Mouse (Mus musculus) retina, adult 2 months (tissue): ENCODE measurements at regions not wholly inside any gene's neighbourhood (a gene's known extent, or its start where the extent isn't known, plus 50 kb on each side); places are given as distances from the start of the nearest gene placed in this dataset.

ENCODE experiments used
- DNase-seq: peaks from one replicate; pipeline ENCODE4 v3.0.0-alpha.2; 2012; ENCODE audit warnings: low read depth, low spot score

DNA sequence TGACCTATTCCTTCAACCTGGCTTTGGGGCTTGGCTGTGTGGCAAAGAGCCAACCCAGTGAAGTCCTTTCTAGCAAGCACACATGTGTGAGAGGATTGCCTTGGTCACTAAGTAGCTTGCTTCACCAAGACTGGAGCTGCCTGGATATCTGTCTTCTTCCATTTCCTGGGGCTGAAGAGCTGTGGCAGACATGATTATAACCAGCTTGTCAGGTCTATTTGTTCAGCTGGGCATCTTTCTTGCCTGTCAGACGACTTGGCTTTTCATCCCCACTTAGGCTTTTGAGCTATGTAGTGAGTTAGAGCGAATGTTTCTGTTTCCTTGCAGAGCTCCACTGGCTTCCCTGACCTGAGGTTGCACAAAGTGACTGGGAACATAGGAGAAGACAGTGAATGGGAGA is 1951.3 kb upstream of the Lrrc6 start:
- no peak for DNase-seq

DNA sequence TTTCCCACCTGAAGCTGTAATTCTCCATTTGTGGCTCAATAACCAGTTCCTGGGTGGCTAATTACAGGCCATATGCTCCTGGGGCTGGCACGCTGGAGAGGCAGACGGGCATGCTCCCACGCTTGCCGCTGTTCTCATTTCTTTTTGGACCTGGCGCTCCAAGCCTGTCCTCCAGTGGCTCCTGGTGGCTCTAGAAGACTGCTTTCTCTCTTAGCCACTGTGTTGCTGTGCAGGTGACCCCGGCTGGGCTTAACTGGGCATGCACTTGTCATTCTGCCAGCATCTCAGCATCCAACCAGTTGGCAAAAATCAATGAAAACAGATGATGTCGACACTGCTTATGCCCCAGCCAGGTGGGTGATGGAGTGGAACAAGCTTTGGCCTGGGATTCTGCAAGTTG is 1944.6 kb upstream of the Lrrc6 start:
- DNase-seq: no peak

DNA sequence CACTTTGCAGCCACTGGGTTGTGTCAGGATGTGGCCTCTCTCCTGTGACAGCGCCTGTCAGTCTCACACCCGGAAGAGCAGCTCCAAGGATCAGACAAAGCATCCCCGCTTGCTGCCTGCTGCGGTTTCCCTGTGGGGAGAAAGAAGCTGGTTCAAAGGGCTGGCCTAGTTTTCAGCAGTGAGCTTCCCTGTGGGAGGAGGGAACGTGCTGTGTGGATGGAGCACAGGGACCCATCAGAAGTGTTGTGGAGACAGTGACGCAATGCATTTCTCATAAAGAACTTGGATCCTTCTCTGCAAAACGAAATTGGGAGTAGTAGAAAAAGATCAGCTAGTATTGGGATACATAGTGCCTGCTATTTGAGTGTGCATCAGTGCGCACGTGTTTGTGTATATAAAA is 1939.9 kb upstream of the Lrrc6 start:
- no peak for DNase-seq

DNA sequence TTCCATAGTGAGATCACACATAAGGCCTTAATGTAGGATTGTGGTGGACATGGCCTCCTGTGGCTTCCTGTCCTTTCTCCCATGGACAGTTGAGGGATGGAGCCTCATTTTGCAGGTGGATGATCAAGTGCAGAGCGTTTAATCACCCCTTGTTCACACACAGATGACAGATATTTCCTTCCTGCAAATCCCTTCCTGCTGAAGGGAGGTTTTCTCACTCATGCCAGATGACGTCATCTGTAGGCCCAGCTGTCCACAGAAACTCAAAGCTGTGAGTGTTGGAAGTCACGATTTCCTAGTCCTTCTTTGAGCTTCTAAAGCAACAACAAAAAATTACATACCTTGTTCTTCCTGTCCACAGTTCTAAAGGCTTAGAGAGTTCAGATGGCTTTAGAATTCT is 1935.3 kb upstream of the Lrrc6 start:
- DNase-seq: no peak

DNA sequence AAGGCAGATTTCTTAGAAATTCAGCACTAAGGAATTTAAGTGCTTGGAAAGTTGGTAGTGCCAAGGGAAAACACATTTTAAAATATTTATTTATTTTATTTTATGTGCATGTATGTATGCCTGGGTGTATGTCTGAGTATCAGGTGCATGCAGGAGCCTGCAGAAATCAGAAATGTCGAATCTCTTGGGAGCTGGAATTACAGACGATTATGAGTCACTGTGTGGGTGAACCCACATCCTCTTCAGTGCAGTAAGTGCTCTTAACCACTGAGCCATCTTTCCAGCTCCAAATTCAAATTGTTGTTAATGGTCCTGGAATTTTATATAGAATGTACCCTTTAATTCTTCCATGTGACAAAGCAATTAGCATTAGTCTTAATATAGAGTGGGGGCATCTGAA is 1930.5 kb upstream of the Lrrc6 start:
- no peak for DNase-seq

DNA sequence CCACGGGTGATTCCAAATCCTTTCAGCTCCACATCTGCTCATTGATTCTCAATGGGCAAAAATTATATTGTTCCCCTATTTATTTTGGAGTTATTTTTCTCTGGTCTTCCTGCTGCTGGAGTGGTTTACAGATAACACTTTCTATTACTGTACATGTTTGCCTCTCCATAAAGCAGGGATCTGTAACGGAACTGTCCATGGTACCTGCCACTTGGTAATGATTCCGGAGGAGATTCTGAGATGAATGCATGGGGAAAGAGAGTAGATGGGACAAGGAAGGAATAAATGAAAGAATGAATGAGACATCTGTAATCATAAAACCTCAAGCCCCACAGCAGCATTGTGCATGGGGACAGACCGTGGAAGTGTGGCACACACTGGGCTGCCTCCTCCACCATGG is 1929.8 kb upstream of the Lrrc6 start:
- no peak for DNase-seq

DNA sequence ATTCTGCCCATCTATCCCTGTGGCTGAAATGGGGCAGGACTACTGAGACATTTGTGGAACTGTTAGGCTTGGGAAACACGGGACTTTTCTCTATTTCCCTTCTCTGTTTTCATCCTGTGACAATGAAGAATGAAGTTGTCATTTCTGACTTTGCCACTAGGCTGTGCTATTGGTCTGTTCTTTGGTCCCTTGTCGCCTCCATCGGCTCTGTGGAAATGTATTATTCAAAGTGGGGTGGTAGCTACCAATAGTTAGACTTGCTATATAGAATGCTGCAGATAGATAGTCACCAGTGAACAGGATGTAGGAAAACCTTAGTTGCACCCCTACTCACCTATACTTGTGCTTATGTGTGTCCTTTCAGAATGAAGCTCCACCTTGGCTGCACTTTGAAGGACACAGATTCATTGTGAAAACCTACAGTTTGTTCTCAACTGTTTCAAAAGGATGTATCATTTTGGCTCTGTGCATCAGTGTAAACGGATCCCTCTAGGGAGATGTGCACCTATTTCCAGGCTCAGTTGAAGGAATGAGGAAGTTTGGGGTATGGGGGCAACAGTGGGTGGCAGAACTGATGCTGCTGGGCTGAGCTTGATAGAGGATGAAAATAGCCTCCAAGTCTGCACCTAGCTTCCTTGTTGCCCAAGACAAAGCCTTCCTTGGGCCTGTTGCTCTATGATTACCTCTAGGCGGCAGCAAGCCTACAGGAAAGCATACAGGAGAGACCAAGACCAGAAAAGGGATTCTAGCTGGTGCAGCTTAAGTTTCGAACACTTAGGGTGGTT is 1927.9 kb upstream of the Lrrc6 start:
- peak; percentile 42 for DNase-seq

DNA sequence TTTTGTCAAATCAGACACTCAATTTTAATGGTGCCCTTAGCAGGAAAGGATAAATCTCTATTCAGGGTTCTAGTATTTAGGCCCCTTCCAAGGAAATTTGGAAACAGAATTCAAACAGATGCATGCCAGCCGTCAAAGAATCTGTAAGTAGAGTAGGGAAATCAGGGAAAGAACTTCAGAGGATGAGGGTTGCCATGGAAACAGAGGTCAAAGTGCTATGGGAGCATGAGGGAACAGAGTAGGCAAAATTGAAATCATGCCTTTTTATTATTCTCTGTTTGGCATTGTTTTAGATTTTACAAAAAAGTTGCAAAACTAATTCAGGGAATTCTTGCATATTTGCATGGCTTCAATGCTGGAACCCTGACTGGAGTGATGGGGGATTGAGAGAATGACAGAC is 1916.4 kb upstream of the Lrrc6 start:
- no peak for DNase-seq

DNA sequence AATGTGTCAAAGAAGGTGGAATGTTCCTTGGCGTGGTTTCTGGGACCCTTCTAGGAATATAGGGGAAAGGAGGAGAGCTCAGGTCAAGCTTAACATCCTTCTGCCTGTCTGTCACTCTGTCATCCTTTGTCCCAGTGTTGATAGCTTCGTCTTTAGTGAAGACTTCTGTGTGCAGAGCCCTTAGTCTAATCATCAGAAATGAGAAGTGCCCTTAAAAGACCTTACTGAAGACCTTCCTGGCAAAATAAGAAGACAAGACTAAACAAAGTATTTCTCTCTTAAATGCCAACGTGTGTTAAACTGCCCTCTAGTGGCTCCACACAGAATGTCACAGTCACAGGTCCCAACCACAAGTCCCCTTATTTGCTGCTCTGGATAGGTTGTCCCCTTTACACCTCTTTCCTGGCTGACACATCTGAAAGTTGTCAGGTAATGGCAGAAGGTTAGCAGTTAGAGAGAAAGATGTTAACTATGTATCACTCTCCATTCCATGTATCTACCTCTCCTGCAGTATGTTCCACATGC is 1914.8 kb upstream of the Lrrc6 start:
- DNase-seq: peak; percentile 25

DNA sequence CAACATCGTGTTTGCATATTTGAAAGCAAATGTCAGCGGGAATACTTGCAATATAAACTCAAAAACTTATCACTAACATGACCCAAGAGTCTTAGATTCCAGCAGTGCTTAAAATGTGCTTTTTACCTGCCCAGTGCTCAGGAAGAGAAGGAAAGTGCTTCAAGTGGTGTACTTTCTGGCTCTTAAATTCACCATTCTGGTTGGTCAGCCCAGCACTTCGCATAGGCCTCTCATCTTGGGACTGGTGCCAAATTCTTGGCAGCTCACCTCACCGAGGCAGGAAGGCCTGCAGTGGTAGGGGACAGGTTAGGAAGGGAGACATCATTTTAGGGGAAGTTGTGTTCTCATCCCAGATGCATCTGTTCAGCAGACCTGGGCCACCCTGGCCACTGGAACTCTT is 1913.3 kb upstream of the Lrrc6 start:
- DNase-seq: no peak

DNA sequence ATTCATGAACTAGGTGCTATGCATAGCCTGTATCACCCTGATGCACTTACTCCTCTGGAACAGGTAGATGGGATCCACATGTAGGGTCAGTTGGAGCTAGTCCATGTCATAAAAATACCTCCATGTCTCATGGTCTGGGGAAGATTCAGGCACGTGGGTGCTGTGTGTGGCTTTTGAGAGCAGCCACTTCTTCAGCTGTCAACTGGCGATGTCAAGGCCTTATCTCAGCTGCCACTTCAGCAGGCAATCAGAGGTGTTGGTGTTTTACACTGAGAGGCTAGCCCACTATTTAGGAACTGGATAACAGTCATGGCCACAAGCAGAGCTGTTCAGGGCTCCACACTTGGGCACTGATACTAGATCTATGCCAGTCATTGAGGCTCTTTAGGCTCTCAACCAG is 1912.0 kb upstream of the Lrrc6 start:
- DNase-seq: no peak

DNA sequence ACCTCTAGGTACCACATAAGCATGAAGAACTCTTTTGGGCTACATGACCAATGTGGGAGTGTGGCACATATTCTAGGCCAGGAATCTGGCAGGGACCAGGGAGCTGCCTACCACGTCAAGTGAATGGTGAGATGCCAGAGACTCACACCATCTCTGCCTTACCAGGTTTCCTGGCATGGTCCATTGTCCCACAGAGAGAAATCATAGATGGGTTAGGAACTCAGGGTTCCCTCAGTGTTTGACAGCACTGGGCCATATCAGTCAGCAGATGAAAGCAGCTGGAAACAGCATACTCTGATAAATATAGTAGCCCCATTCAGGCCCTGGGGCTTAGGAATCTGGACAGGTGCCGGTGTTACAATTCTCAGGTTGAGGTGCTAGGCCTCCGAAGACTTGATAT is 1911.4 kb upstream of the Lrrc6 start:
- DNase-seq: no peak

DNA sequence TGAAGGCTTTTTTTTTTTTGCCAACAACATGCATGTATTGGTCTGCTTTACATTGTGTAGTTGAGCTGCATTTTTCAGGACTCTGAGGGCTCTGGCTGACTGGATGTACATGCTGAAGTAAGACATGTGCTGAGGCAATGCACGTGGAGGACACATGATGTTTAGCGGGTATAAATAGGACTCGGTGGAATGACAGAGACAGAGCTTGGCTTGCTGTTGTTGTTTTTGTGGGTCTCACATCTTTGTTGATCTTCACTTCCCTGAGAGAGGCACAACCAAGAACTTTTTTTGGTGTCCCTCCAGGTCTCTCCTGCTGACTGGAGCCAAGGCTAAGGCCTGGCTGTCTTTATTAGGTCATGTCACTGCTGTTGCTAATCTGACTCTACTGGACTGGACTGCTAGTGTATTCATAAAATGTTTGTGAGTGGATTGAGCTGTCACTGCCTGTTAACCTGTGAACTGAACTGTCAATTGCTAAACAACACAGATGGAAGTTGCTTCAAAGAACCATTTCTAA is 1902.9 kb upstream of the Lrrc6 start:
- DNase-seq: no peak

DNA sequence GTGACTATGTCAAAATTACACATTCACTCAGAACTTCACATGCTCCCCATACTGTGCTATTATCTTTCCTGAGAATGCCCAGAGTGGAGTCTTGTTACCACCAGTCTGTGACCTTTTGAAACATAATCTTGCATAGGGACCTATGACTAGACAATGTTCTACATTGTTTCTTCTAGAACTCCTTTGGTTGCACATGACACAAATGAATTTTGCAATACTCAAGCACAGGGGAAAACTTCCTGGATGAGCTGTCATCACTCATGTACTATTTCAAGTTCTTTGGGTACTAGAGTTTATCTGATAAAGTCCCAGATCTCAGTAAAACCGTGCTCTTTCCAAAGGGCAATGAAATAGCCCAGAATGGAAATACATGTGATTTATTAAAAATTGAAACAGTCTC is 1901.0 kb upstream of the Lrrc6 start:
- DNase-seq: no peak

DNA sequence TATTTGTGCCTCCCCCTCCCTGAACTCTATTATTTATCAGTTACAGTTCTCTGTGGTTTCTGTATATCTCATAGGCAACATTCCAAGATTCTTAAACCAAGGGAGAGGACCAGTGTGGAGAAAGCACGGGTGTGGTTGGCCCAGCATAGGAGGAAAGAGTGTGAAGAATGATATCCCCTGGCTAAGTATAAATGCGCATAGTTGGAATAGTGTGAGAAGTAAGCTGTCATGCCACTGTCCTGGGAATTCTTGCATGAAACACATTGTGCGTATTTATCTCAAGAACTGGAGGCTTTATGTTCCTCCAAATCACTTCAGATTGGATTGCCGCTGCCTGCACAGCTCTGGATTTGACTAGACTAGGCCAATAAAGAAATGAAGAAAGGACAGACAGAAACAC is 1900.3 kb upstream of the Lrrc6 start:
- no peak for DNase-seq

DNA sequence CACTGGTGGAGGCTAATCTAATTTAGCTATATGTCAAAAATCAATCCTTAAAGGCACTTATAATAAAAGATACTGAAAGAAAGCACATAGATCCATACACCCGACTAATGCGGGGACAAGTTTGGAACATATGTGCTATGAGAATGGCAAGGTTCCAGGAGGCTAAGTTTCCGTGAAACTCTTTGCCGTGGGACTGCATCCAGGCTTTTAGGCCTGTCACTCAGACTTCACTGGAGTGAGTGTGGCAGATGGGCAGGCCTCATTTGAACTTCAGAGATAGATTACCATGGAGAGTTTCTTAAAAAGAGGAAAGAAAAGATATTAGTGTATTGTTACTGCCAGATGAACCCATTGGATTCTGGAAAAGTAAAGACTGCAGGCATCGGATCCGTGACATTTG is 1895.9 kb upstream of the Lrrc6 start:
- no peak for DNase-seq

DNA sequence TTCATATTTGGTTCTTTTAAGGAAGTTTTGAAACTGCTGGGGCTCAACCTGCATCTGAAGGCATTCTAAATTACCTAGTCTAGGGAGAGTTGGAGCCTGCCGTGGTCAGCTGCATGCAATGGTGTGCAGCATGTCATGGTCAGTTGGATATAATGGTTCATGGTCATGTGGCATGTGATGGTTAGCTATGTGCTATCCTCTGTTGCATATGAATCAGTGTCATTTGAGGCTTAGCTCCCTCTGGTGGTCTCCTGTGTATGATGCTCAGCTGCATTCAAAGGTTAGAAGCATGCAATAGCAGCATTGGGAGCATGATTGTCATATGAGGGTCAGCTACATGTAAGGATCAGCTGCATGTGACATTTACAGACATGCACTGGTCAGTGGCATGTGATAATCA is 1894.0 kb upstream of the Lrrc6 start:
- DNase-seq: no peak

DNA sequence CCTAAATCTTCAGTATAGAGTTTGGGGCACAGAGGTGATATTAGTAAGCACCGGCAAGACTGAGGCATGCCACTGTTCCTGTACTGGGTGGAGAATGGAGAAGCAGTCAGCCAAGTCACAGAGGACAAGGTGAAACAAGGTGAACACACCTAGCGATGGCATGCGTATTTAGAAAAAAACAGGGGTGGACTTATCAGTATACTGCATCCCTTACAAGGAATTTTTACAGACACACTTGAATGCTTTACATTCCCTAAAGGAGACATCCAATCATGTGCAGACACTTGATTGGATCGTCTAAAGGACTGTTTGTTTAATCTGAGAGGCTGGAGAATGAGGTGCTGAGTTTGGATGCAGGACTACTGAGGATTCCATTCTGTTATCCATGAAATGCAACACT is 1893.4 kb upstream of the Lrrc6 start:
- no peak for DNase-seq

DNA sequence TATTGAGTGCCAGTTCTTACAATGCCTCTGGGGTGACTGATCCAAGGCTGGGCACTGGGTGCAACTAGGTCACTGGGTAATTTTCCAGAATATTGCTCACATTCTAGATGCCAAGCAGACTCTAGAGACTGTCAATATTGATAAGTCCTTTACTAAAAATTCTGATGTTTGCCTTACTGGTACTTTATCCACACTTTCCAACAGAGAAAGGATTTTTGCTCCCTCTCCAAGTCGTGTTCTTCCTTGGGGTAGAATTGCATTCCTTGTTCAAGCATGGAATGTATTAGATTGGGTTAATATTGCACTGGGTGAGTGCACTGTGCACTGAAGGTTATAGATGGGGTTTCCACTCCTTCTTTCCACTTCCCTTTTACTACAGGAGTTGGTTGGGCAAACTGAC is 1891.0 kb upstream of the Lrrc6 start:
- no peak for DNase-seq

DNA sequence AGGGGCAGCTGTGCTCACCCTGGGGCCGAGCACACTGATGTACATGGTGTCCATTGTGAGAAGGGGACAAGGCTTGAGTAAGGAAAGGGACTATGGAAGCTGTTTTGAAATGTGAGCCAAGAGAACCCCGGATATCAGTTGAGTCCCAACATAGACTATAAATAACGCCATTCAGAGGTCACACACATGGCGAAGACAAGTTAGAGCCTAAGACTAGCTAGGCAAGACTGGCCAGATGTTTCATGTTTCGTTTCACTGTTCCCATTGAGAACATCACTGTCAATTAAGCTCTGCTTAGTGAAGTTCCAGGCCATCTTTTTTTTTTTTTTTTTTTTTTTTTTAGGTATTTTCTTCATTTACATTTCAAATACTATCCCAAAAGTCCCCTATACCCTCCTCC is 1889.1 kb upstream of the Lrrc6 start:
- no peak for DNase-seq

DNA sequence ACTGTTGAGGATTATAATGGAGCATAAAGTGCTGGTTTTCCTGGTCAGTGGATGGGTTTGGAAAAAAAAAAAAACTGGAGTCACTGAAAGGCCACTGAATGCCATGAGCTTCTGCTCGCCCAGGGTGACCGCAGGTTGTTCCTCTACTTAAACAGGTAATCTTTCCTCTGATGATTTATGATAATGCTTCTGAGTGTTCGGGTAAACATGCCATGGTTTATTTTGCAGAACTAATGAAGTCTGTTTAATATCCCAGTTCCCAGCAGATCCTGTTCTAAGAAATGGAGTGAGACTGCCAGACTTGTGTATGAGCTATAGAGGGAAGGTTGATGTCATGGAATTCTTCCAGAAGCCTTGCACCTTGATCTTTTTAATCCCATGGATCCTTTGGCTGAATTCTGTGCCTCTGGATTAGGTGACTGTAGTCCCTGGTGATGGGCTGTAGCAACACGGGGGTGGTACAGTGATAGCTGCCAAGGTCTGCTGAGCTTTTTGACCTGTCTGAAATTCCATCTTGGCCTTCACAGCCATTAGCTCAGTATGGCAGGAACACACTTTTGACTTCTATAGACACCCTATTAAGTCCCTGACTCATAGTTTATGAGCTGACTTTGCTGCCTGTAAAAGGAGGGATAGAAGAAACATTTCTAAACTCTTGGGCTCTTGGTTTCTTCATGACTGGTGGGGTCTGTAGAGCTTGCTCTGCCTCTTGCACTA is 1886.8 kb upstream of the Lrrc6 start:
- no peak for DNase-seq

DNA sequence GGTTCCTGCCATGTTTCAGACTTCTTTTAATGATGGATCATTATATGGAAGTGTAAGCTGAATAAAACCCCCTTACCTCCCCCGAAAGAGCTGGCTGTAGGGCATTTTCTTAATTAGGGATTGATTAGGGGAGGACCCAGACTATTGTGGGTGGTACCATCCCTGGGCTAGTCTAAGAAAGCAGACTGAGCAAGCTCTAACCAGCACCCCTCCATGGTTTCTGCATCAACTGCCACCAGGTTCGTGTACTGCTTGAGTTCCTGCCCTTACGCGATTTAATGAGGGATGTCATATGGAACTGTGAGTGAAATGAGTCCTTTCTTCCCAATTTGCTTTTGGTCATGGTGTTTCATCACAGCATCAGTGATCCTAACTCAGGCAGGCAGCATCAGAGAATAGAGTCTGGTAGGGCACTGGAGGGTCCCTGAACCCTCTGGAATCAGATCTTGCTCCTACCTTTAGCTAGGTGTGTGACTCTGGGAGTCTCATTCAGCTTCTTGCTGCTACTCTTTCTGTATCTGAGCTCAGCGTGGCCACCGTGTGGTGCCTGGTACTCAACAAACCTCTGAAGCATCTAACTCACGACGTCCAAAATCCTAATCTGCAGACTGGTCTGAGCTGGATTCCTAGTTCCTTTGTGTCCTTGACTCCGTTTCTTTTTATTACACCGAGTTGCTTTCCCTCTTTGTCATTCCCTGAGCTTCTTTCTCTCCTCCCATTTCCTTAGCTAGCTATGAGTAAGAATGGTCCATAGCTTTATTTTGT is 1884.0 kb upstream of the Lrrc6 start:
- DNase-seq: no peak
